ENCODE assay signal across 8 mouse cellular contexts in the genomic region with DNA sequence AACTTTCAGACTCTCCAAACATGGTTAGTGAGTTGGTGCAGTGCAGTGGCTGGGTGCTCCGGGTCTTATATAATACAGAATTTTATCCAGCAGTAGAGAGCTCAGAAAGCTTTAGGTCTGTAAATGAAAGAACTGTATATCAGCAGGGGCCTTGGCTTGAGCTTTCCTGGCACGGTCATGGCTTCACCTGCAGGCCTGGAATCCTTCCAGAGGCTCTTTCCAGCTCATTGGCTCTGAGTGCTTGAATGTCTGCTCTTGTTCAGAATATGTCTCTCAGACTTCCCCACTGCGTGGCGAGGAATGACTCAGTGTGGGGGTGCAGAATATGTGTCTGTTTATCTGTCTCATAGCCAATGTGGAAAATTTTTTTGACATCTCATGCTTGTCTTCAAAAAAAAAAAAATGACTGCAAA. TPM values are rescaled to one million over a fixed set of nuclear protein-coding genes. Genes with fewer than 3 reads are reported as not detected.
A peak's percentile ranks its signal among the peaks of the same experiment; 100 is the strongest.
DNase-seq lines count a peak whose midpoint lies in the region; ATAC-seq and TF ChIP-seq lines count a peak whose summit lies in the region.

No protein-coding gene starts in this region.

- H3K4me1 ChIP-seq in hindbrain, embryonic 15.5 days (replicated peaks), result 0 out of 2 replicates have a peak, but pooled peaks cover 14% of the 10 kb centered on the region
- H3K4me1 ChIP-seq in hindbrain, embryonic 12.5 days, result 0 out of 2 replicates have a peak, but pooled peaks cover 2% of the 10 kb centered on the region
- H3K4me1 ChIP-seq in lung, embryonic 16.5 days (replicated peaks; ENCODE audit: control insufficient read depth, insufficient read depth, low read length), result peaks cover 13% of the 10 kb centered on the region

- H3K27ac ChIP-seq in hindbrain, embryonic 15.5 days (replicated peaks), result 0 out of 2 replicates have a peak overlapping the region, but pooled peaks have one; percentile 18
- H3K27ac ChIP-seq in hindbrain, embryonic 12.5 days, result no peak overlapping the region
- peak overlapping the region; percentile 75 for H3K27ac ChIP-seq in lung, embryonic 16.5 days (ENCODE audit: low read length)

- no peak for TF ChIP-seq POLR2A in brain, embryonic 14.5 days (IDR thresholded peaks at IDR 0.05; ENCODE audit: borderline replicate concordance, extremely low read depth, insufficient read depth, insufficient read length, poor library complexity, severe bottlenecking)

- H3K9ac ChIP-seq in hindbrain, embryonic 15.5 days, result no peak overlapping the region
- no peak overlapping the region for H3K9ac ChIP-seq in hindbrain, embryonic 12.5 days
- no peak overlapping the region for H3K9ac ChIP-seq in lung, embryonic 16.5 days (ENCODE audit: low read length)

- DNase-seq in brain, embryonic 14.5 days (ENCODE audit: low read depth), result peak; percentile 92
- DNase-seq in frontal cortex, adult 2 months (ENCODE audit: extremely low spot score in 1 of 2, low spot score in 1 of 2), result peak; percentile 79 to 89
- DNase-seq in kidney, postnatal 14 days, result peak; percentile 84
- DNase-seq in thymus, postnatal 10 days (ENCODE audit: low spot score in 2 of 2), result no peak
- DNase-seq in gastrocnemius, postnatal 25 days, result no peak

- H3K4me2 ChIP-seq in hindbrain, embryonic 15.5 days, result no peak overlapping the region
- H3K4me2 ChIP-seq in hindbrain, embryonic 12.5 days (replicated peaks), result no peak overlapping the region
- H3K4me2 ChIP-seq in lung, embryonic 16.5 days (ENCODE audit: low read depth, low read length), result no peak overlapping the region

- no peak overlapping the region for H3K4me3 ChIP-seq in hindbrain, embryonic 15.5 days
- H3K4me3 ChIP-seq in hindbrain, embryonic 12.5 days, result no peak overlapping the region
- no peak overlapping the region for H3K4me3 ChIP-seq in lung, embryonic 16.5 days (ENCODE audit: low read length)

- no peak for TF ChIP-seq CTCF in brain, embryonic 14.5 days (IDR thresholded peaks at IDR 0.05; ENCODE audit: borderline replicate concordance, extremely low read depth, insufficient read depth, insufficient read length)

- ATAC-seq in hindbrain, embryonic 15.5 days (ENCODE audit: low FRiP score, low read depth), result peak; percentile 79
- no peak for ATAC-seq in hindbrain, embryonic 12.5 days (ENCODE audit: low FRiP score)
- peak; percentile 75 for ATAC-seq in lung, embryonic 16.5 days (ENCODE audit: low read depth)

- 39% methylated on average over 4 of the region's 4 CpGs for WGBS in hindbrain, embryonic 15.5 days
- 58% methylated on average over 4 of the region's 4 CpGs for WGBS in hindbrain, embryonic 12.5 days
- 27% methylated on average over 4 of the region's 4 CpGs for WGBS in lung, embryonic 16.5 days

- H3K27me3 ChIP-seq in hindbrain, embryonic 15.5 days, result no peaks in the 10 kb centered on the region
- no peaks in the 10 kb centered on the region for H3K27me3 ChIP-seq in hindbrain, embryonic 12.5 days
- no peaks in the 10 kb centered on the region for H3K27me3 ChIP-seq in lung, embryonic 16.5 days (ENCODE audit: control insufficient read depth, insufficient read depth, low read depth, low read length)

- no peaks in the 10 kb centered on the region for H3K36me3 ChIP-seq in hindbrain, embryonic 15.5 days
- H3K36me3 ChIP-seq in hindbrain, embryonic 12.5 days, result no peaks in the 10 kb centered on the region
- H3K36me3 ChIP-seq in lung, embryonic 16.5 days (ENCODE audit: control insufficient read depth, insufficient read depth, low read length), result no peaks in the 10 kb centered on the region

- H3K9me3 ChIP-seq in hindbrain, embryonic 15.5 days, result no peaks in the 10 kb centered on the region
- H3K9me3 ChIP-seq in hindbrain, embryonic 12.5 days (replicated peaks), result no peaks in the 10 kb centered on the region
- H3K9me3 ChIP-seq in lung, embryonic 16.5 days (ENCODE audit: control insufficient read depth, low read length), result no peaks in the 10 kb centered on the region

RNA-seq across cellular contexts. Expression of a gene that starts 11.6 kb away (rescaled TPM):
- 0.33 and 0.43 TPM in 2 replicates for polyA plus RNA-seq in hindbrain, embryonic 15.5 days (2015; fragmentation: Nextera tagmentation; extraction: Ambion mirVana)
- 1.3 and 2.1 TPM in 2 replicates for polyA plus RNA-seq in hindbrain, embryonic 12.5 days (2016; fragmentation: Nextera tagmentation; extraction: Ambion mirVana)
- 0.47 and 0.64 TPM in 2 replicates for polyA plus RNA-seq in brain, embryonic 14.5 days (2012; rRNA removed)
- polyA plus RNA-seq in frontal cortex, adult 2 months (2012; rRNA removed), result 1.0 and 1.3 TPM in 2 replicates
- polyA plus RNA-seq in lung, embryonic 16.5 days (2015; fragmentation: Nextera tagmentation; extraction: Ambion mirVana), result 2.5 and 3.0 TPM in 2 replicates
- total RNA-seq in gastrocnemius, postnatal 25 days (2021), result 1 to 10 TPM; 1.2 to 1.8 TPM

RNA-seq across cellular contexts. Expression of a gene that starts 59.7 kb away (rescaled TPM):
- 6.8 and 8.6 TPM in 2 replicates for polyA plus RNA-seq in hindbrain, embryonic 15.5 days (2015; fragmentation: Nextera tagmentation; extraction: Ambion mirVana)
- polyA plus RNA-seq in hindbrain, embryonic 12.5 days (2016; fragmentation: Nextera tagmentation; extraction: Ambion mirVana), result 6.0 and 9.4 TPM in 2 replicates
- 9.1 and 10.4 TPM in 2 replicates for polyA plus RNA-seq in brain, embryonic 14.5 days (2012; rRNA removed)
- 14.8 and 16.0 TPM in 2 replicates for polyA plus RNA-seq in frontal cortex, adult 2 months (2012; rRNA removed)
- polyA plus RNA-seq in lung, embryonic 16.5 days (2015; fragmentation: Nextera tagmentation; extraction: Ambion mirVana), result 15.6 and 17.6 TPM in 2 replicates
- total RNA-seq in gastrocnemius, postnatal 25 days (2021), result 1 to 10 TPM; 1.2 to 1.4 TPM

Comparison
In these comparisons a context has a peak if more than half of its experiments do, and no peak if none do; other contexts are left out.
1. DNase-seq: peak in brain, embryonic 14.5 days (single experiment), frontal cortex, adult 2 months (2 of 2) and kidney, postnatal 14 days (single experiment); none in thymus, postnatal 10 days (0 of 2) and gastrocnemius, postnatal 25 days (single experiment).